Mouse (Mus musculus): ENCODE results near the gene Colq. TPM values are rescaled to one million over a fixed set of nuclear protein-coding genes. Genes with fewer than 3 reads are reported as not detected.

Gene Colq
- total RNA-seq, 2 experiments from 2014 or later = not detected

DNA sequence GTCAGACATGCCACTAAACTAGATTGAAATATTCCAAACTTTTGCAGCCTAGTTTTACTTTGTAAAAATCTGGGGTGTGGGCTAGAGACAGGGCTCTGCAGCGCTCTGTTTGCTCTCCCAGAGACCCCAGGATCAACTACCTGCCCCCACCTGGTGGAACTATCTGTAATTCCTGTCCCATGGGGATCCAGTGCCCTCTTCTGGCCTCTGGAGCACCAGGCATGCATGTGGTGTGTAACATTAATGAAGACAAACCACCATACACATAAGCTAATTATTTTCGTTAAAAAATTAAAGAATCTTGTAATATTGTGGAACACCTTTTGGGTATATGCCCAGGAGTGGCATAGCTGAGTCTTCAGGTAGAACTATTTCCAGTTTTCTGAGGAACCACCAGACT lies 117.8 kb downstream of the Colq start:
- ATAC-seq (replicated peaks; ENCODE audit: low FRiP score, poor library complexity, severe bottlenecking) = no peak

Other genes starting within 250 kb of the Colq start
- 6.8 and 9.6 TPM in 2 replicates for gene Sh3bp5, start 155.3 kb downstream of the Colq start, total RNA-seq (2015; ENCODE audit: low replicate concordance)
- 3.9 and 6.7 TPM in 2 replicates for gene Sh3bp5, start 155.3 kb downstream of the Colq start, total RNA-seq (2017; ENCODE audit: low replicate concordance)
- 21.0 and 22.0 TPM in 2 replicates for gene Eaf1, start 96.9 kb downstream of the Colq start, total RNA-seq (2015; ENCODE audit: low replicate concordance)
- gene Eaf1, start 96.9 kb downstream of the Colq start, total RNA-seq (2017; ENCODE audit: low replicate concordance) = 32.3 and 41.6 TPM in 2 replicates
- 16.2 and 26.8 TPM in 2 replicates for gene Mettl6, start 96.3 kb downstream of the Colq start, total RNA-seq (2015; ENCODE audit: low replicate concordance)
- 20.2 and 83.3 TPM in 2 replicates for gene Mettl6, start 96.3 kb downstream of the Colq start, total RNA-seq (2017; ENCODE audit: low replicate concordance)
- gene Gm49387, start 49.5 kb upstream of the Colq start, total RNA-seq (2015; ENCODE audit: low replicate concordance) = not detected in 2 replicates
- not detected in 2 replicates for gene Gm49387, start 49.5 kb upstream of the Colq start, total RNA-seq (2017; ENCODE audit: low replicate concordance)
- gene Btd, start 49.7 kb upstream of the Colq start, total RNA-seq (2015; ENCODE audit: low replicate concordance) = 0.72 and 5.9 TPM in 2 replicates
- 3.3 and 3.5 TPM in 2 replicates for gene Btd, start 49.7 kb upstream of the Colq start, total RNA-seq (2017; ENCODE audit: low replicate concordance)
- 16.2 TPM in 1 of 2 replicates, not detected in the other for gene Hacl1, start 49.9 kb upstream of the Colq start, total RNA-seq (2015; ENCODE audit: low replicate concordance)
- 11.6 and 17.4 TPM in 2 replicates for gene Hacl1, start 49.9 kb upstream of the Colq start, total RNA-seq (2017; ENCODE audit: low replicate concordance)
- 21.4 and 21.6 TPM in 2 replicates for gene Ankrd28, start 239.3 kb upstream of the Colq start, total RNA-seq (2015; ENCODE audit: low replicate concordance)
- gene Ankrd28, start 239.3 kb upstream of the Colq start, total RNA-seq (2017; ENCODE audit: low replicate concordance) = 20.4 and 26.2 TPM in 2 replicates

All from erythroid progenitor cell, adult 5-6 weeks (primary cell).